Mouse (Mus musculus) adrenal gland, adult 8-10 months (tissue): ENCODE results near the gene Tm9sf3. TPM values are rescaled to one million over a fixed set of nuclear protein-coding genes. Genes with fewer than 3 reads are reported as not detected.

Experiments used
- DNase-seq: peaks from one replicate; pipeline ENCODE4 v3.0.0; 2022
- total RNA-seq, 4 experiments: library from RNA; stranded (reverse); gene quantifications; 2 replicates each; pipeline ENCODE4 v1.2.4; 2022

Gene Tm9sf3
- total RNA-seq, 4 experiments from 2014 or later = 163 to 188 (median 173) TPM

- DNase-seq = peak; percentile 63
Observed at GRCm38 (mm10) chr19:41262712-41263629, 826 bp downstream of the Tm9sf3 start.

GRCm38 (mm10) chr19:41260736-41261135 is 3.1 kb downstream of the Tm9sf3 start:
- DNase-seq = no peak

DNA sequence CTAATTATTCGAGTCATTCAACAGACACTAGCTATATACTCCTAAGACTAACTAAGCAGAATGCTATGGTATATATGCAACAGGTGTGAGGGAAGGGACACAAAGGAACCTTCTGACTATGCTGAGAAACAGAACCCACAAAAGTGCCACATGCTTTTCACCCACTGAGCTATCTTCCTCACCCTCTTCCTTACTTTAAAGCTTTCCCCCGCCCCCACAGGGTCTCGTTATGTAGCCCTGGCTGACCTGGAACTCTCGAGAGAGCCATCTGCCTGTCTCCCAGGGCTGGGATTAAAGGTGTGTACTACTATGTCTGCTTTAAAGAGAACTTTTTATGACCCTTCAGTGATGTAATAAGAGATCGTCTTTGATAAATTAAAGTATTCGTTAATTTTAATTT is 4.5 kb downstream of the Tm9sf3 start:
- DNase-seq = no peak

- no peak for DNase-seq
Observed at GRCm38 (mm10) chr19:41258707-41259106, 5.1 kb downstream of the Tm9sf3 start.

DNA sequence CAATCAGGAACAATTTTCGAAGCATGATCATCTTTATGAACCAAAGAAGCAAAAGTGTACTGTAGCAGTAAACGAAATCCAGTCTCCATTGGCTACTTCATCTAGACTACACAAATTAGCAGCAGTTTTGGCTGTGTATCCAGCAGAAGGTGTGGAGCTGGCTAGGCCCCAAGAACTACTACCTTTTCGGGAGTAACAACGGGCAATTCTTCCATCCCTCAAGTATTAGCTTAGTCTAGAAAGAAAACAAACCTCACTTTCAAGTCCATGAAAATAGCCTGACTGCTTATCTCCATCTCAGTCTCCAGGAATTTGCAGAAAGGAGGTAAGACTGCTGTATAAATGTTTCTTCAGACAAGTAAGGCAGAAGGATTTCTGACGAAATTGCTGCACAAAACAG is 9.2 kb downstream of the Tm9sf3 start:
- no peak for DNase-seq

DNA sequence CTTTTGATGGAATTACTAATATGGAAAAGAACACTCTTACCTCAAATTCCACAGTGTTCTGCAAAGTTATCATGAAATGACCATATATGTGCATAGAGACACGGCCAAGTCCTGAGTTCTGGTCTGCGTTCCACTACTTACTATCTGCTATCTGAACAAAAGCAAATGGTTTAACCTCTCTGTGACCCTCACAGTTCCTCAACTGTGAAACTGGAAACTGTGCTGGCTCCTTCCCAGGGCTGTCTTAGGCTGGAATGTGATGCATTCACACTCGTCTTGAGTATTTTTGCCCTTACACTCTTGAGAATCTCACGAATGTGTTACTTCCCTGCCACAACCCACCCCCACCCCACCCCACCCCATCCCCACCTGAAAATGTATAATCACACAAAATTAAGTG is 14.8 kb downstream of the Tm9sf3 start:
- DNase-seq = no peak

GRCm38 (mm10) chr19:41248271-41248670 is 15.5 kb downstream of the Tm9sf3 start:
- DNase-seq = no peak

- no peak for DNase-seq
Observed at GRCm38 (mm10) chr19:41246271-41246670, 17.5 kb downstream of the Tm9sf3 start.

DNA sequence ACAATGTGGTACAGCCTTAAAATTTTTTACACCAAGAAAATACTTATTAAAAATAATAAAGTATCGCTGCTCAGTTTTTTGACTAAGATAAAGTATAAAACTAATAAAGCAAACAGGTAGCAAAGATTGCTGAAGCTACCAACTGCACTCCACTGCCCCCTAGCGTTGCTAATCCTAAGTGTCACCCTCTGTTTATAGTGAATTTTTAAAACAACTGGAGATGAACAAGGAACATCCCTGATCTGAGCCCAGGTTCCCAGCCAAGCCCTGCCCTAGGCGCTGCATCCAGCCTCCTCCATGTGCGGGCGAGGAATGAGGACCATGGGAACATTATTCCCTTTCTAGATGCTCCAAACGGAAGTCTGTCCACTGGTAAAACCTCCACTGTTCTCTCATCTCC is 19.2 kb downstream of the Tm9sf3 start:
- DNase-seq = no peak

DNA sequence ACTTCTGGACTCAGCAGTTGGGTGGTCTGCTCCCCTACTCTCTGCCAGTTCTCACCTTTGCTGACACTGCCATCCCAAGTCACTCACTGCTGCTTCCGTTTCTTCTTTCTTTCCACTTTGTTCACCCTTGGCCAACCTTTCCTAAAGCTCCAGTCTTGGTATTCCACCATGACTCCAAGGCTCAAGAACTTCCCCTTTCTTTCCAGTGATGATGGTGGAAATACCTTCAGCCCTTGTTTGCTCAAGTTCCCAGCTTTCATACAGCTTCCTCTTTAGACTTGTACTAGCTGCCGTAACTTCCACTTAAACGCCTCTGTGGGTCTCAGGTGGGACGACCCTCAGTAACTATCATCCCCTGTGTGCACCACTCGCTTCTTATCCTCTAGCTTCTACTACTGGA is 21.8 kb downstream of the Tm9sf3 start:
- DNase-seq = no peak

- DNase-seq = no peak
Observed at GRCm38 (mm10) chr19:41233698-41234097, 30.1 kb downstream of the Tm9sf3 start.

GRCm38 (mm10) chr19:41208326-41208725 is 55.5 kb downstream of the Tm9sf3 start:
- no peak for DNase-seq

GRCm38 (mm10) chr19:41206811-41207344 is 56.9 kb downstream of the Tm9sf3 start, which contains the start of gene Tll2:
Gene Tll2 (minus strand): TSS chr19:41206835.
- peak; percentile 49 for DNase-seq

GRCm38 (mm10) chr19:41206041-41206810 is 57.6 kb downstream of the Tm9sf3 start:
- DNase-seq = no peak

DNA sequence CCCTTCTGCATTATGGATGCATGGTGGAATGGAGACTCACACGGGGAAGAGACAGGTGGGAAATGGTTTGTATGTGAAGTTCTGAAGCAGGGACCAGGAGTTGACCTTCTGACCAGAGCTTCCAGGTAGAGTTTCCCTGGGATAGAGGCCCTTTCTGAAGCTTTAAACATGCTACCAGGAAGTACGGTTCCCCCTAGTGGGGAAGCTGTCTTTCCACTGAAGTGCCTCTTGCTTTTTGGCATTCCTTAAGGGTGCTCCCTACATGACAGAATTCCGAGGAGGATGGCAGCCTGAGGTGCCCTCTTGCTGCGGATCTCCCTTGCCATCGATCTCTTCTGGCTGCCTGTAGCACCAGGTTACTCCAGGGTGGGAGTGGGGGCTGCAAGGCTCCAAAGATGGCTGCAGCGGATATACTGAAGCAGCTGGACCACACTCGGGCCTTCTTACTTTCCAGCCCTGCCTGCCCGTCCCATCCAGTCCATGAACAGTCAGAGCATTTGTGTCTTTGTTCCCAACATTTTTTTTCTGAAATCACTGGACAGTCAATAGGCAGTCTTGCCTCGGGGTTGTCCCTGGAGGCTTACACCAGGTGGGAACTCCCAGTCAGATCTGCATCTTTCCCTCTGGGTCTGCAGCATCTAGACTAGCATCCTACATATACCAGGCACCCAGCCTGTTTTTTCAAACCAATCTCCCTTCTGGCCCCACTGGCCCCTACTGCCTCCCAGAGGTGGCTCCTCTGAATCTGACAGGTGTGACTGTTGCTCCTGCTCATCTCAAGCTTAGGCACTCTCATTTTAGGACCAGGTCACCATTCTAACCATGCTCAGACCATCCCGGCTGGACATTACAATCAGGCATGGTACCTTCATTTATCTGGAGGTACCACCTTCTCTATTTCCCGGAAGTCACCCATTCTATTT is 59.4 kb downstream of the Tm9sf3 start:
- no peak for DNase-seq

GRCm38 (mm10) chr19:41197606-41198005 is 66.2 kb downstream of the Tm9sf3 start:
- DNase-seq = no peak

GRCm38 (mm10) chr19:41193379-41193778 is 70.4 kb downstream of the Tm9sf3 start:
- no peak for DNase-seq

DNA sequence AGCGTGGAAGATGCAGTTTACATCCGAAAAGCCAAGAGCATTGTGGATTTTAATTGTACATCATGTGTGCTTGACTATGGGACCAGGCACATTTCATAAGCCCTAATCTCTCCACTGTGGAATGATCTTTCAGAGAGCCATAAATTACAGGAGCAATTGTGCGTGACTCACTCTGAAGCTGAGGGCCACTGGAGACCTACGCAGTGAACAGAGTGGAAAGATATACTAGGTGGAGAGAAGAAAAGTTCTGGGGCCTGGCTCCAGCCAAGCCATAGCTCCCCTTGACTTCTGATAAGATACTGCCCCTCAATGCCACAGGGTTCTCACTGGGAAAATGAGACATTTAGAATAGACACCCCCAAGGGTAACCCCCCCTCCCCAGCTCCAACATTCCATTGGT is 70.8 kb downstream of the Tm9sf3 start:
- peak; percentile 58 for DNase-seq

DNA sequence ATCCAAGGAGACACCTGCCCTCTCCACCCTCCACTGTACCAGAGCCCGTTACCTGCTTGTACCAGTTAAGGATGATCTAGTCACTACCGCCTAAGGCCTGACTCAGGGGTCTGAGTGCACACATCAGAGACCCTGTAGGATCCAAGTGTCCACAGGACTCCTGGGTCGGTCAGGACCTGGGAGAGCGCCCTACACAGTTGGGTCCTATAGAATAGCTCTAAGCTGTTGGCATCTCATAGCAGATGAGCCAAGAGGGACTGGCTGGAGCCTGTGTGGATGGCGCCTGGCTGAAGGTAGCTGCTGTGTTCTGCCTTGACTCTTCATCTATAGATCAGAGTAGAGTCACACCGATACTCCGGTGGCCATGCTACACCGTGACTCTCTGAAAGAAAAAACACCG is 72.1 kb downstream of the Tm9sf3 start:
- DNase-seq = no peak

DNA sequence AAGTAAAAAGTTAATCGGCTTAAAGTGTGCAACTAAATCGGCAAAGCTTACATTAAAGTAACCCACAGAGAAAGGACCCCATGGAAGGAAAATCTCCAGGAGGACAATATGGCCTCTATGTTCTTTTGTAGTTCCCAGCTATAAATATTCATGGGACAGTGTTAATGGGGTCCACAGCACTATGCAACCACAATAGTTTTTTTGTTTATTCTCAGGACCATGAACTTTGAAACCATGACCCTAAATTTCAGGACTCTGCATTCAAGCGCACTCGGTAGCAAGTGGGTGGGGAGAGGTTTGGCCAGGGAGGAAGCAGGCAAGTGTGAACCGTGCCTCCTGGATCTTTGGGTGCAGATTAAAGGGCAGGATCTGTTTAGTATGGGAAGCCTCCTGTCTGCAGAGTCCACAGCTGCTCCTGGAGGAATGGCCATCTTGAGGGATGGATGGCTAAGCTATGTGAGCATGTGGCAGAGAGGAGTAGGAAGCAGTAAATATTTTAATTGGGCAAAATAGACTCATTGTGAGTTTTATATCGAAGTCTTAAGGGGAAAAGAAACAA is 72.8 kb downstream of the Tm9sf3 start:
- DNase-seq = no peak

- no peak for DNase-seq
Observed at GRCm38 (mm10) chr19:41177331-41177730, 86.5 kb downstream of the Tm9sf3 start.

- DNase-seq = no peak
Observed at GRCm38 (mm10) chr19:41176881-41177280, 86.9 kb downstream of the Tm9sf3 start.
